Mouse (Mus musculus) testis, adult 2 months (tissue): ENCODE data around the gene Rars.

Experiments
- CTCF ChIP-seq: fragments of 200-500 bp; IDR thresholded peaks from 2 replicates; pipeline ENCODE4 v1.5.1; 2012; ENCODE audit warnings: low read depth, mild to moderate bottlenecking, inconsistent platforms, low read length, moderate library complexity; ENCODE audit not compliant: control insufficient read depth, insufficient read depth, insufficient replicate concordance
- POLR2A ChIP-seq: fragments of 200-500 bp; IDR thresholded peaks from 2 replicates; pipeline ENCODE4 v1.6.1; 2012; ENCODE audit warnings: low read depth, mild to moderate bottlenecking, inconsistent platforms, low read length, moderate library complexity; ENCODE audit not compliant: control insufficient read depth

- no peak for TF ChIP-seq CTCF
- peak; percentile 51 for TF ChIP-seq POLR2A
Measured at GRCm38 (mm10) chr11:35838345-35839338, 4.3 kb upstream of the Rars start.
